Mouse (Mus musculus): ENCODE results near the gene Osbpl7.

Gene Osbpl7

DNA sequence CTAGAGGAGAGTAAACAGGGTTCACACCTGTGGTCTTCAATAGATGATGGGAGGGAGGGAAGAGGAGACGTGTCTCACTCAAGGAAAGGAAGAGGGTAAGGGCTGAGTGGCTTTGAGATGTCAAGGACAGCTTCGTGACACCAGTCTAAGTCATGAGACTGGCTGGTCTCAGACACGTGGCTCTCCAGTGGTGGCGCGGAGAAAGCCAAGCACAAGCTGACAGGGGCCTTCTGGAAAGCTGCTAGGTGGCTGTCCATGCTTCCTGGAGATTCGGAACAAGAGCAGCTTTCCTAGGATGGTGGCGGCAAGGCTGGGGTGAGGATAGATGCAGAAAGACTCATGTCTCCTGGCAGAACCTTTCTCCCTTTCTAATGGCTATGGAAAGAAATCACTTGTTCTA, 11.5 kb upstream of the Osbpl7 start:
- no peak for DNase-seq (ENCODE audit: low read depth in 1 of 2, low spot score in 2 of 2)

DNA sequence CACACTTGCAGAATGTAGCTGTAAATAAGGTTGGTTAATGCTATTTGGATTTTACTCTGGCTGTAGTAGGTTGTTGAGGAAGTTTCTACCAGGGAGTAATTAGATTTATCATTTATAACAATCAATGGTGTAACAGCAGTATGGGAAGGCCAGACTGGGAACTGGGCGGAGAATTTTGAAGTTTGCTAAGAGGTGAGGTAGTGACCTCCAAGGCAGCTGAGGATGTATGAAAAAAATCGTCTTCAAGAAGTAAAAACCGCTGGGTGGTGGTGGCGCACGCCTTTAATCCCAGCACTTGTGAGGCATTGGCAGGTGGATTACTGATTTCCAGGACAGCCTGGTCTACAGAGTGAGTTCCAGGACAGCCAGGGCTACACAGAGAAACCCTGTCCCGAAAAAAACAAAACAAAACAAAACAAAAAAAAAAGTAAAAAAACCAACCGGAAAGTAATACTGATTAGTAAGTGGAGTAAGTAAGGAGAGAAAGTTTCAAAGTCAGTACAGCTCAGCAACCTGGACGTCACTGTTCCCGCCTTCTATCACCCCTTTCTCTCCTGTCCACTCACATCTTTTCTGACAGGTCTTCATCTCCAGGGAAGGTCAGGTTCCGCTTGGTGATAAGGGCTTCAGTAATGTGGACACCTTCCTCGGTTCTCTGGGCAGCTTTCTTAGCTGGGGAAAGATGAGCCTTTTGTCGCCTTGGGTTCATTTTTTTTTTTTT, 10.0 kb upstream of the Osbpl7 start:
- no peak for DNase-seq (ENCODE audit: low read depth in 1 of 2, low spot score in 2 of 2)

DNA sequence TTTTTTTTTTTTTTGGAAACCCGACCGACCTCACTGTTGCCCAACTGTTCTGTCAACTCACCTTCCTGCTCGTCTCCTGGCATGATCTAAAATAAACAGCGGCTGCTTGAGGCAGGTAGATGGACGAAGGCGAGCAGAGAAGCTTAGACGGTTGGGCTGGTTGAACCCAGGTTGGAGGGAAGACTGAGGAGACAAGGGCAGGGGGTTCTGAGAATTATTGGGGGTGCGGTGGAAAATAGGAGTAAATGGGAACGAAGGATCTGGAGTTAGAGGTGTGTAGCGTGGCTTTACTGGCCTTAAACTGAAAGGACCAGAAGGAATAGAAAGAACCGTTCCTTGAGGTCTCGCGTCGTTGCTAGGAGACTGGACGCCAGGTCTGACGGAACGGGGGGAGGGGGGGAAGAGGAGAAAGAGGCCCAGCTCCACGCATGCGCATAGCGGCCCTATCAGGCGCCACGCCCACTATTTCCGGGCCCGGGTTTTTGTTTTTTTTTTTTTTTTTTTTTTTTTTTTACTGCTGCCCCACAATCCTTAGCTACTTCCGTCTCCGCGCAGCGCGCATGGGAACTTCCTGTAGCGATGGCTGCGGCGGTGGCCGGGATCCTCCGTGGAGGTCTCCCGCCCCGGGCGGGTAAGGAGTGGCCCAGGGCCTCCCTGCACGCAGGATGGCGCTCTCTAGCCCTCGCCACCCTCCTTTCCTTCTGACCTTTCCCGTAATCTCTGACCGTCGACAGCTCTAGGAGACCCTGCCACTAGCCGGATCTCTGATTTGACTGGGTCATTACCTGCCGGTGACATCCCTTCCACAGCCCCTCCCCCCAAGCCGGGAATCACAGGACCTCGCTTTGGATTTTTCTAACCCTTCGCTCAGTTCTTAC, 9.2 kb upstream of the Osbpl7 start, which contains the start of the genes Lrrc46 and Mrpl10:
TSS of gene Lrrc46 (minus strand) at position 386 of the 878 bp plus-strand sequence.
TSS of gene Mrpl10 (plus strand) at position 539 of the 878 bp plus-strand sequence.
- peak; percentile 45 to 71 for DNase-seq (ENCODE audit: low read depth in 1 of 2, low spot score in 2 of 2)

DNA sequence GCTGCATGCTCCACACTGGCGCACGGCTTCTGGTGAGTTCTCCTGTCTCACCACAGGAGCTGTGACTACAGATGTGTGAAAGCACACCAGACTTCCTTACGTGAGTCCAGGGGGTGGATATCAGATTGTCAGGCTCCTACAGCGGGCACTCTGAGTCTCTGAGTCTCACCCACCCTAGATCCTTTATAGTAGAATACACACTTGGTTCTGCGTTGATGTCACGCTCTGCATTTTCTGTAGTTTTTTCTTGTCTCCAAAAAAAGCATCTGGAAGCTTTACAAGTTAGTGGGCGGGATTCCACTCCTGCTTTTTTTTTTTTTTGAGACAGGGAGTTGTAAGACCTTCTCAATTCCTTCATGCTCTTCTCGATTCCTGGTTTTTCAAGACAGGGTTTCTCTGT, 5.5 kb upstream of the Osbpl7 start:
- DNase-seq (ENCODE audit: low read depth in 1 of 2, low spot score in 2 of 2) = no peak

DNA sequence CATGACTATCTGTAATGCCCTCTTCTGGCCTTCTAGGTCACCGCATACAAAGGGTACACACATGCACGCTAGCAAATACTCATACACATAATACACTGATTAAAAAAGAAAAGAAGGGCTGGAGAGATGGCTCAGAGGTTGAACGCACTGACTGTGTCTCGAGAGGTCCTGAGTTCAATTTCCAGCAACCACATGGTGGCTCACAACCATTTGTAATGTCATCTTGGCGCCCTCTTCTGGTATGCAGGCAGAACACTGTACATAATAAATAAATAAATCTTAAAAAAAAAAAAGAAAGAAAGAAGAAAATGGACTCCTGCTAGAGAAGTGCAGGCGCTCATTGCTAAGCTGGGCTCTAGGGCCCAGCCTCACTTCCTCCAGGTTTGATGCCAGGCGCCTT, 4.6 kb upstream of the Osbpl7 start:
- no peak for DNase-seq (ENCODE audit: low read depth in 1 of 2, low spot score in 2 of 2)

DNA sequence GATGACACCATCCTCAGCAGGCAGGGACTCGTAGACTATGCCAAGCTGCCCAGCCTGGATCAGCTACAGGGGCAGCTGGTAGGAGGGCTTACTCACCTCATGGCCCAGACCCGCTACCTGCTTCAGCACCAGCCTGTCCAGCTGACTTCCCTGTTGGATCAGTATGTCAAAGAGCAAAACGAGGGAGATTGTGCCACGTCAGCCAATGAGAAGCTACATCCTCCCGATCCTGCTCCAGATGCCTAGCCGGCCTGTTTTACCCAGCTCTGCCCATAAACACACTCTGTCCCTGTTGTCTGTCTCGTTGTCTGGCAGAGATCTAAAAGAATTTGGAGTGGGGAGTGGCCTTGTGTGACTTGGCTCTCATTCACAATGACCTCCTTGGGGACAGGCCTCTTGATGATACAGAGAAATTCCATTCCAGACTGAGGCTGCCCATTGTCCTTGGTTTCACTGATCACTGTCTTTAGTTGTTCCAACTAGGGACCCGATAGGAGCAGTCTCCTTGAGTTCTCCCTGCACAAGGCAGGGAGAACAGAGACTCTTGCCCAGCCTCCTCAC, 2.3 kb upstream of the Osbpl7 start:
- no peak for DNase-seq (ENCODE audit: low read depth in 1 of 2, low spot score in 2 of 2)

DNA sequence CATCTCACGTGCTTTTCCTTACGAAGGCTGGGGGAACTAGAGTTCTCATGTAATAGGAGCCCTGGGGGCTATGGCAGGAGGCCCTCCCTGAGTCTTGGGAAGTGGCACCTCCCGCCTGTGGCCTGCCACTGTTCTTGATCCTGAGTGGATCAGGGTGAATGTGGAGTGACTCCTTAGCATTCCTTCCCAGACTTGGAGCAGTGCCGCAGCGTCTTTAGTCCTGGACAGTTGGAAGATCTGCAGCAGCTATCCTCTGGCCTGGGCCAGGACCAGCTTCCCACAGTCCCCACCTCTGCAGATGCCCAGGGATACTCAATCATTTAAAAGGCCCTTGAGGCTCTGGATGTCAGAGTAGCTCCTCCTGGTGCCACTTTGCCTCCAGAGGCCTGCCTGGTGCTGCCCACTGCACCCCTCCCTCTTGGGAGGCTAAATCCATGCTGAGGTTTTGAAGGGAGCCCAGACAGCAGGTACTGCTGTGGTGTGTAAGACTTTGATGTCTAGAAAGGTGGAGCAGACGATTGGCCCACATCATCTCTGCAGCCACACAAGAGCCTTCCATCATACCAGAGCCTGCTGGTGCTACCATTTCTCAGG, 839 bp upstream of the Osbpl7 start:
- no peak for DNase-seq (ENCODE audit: low read depth in 1 of 2, low spot score in 2 of 2)

DNA sequence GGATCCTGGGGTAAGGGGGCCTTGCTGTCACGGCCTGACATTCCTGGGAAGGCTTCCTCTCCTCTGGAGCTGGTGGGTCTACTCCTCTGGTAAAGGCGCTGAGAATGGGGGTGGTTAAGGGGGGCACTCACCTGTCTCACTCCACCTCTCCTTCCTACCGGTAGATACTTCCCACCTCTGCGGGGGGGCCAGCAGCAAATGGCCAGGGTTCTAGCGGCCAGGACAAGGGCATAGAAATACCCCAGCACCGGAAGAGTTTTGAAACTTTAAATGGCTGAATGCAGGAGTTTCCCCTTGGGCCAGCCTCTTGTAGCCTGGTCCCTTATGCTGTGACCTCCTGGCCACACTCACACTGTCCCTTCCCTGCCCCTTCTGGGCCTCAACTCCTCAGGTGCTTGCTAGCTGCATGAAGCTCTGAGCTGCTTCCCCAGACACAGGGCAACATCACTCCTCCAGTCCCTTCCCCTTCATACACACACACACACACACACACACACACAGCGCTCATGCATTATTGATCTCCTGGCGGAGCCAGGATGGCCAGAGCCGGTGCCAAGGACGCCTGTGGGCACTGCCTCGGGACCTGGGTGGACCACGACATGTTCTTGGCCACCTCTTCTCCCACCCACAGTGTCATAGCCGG, 637 bp downstream of the Osbpl7 start:
- no peak for DNase-seq (ENCODE audit: low read depth in 1 of 2, low spot score in 2 of 2)

DNA sequence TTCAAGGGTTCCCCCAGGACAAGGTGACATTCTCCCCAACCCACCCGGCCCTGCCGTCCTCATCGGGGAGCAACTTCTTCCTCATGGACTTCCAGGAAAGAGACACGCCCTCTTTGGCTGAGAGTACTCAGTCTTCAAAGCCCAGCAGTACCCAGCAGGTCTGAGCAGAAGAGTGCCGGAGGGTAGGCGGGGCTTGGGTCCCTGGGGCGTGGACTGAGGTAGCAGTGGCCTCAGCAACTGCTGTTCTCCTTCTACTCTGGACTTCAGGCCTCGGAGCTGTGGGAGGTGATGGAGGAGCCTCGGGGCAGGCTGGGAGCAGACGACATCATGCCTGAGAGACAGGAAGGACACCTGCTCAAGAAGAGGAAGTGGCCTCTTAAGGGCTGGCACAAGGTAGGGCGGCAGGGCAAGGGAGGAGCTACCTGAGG, 1.8 kb downstream of the Osbpl7 start:
- DNase-seq (ENCODE audit: low read depth in 1 of 2, low spot score in 2 of 2) = no peak

DNA sequence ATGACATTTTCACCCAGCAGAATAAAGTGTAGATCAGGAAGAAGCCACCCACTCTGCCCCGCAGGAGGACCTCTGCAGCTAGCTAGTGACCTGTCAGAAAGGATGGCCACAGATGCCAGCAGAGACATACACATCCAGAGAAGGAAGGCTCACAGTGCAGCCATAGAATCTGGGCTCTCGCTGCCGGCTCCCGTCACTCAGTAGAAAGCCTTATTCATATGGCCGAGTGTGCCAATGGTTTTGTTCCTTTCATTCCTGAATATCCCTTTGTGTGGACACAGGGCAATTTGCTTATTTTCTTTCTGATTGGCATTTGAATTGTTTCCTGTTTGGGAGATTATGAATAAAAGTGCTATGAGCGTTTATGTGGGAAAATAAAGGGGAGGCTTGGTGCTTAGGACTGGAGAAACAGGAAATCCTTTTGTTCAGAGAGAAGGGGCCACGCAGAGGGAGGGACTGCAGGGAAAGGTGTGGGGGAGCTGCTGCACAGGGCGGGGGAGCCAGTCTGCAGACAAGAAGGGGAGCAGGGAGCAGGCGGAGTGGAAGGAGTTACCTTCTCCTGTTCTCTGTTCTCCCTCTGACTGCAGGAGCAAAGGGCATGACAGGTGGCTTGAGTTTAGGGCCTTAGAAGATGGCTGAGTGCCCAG, 13.0 kb downstream of the Osbpl7 start:
- DNase-seq (ENCODE audit: low read depth in 1 of 2, low spot score in 2 of 2) = no peak

DNA sequence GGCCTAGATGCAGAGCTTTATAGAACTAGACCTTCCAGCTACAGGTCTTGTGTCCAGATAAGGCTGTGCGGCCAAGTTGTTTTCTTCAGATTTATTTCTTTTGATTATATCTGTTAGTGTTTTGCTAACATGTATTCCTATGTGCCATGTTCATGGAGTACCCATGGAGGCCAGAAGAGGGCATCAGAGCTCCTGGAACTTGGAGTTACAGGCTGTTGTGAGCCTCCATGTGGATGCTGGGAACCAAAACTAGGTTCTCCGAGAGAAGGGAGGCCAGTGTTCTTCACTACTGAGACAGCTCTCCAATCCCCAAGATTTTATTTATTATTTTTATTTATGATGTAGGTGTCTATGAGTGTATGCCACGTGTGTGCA, 13.5 kb downstream of the Osbpl7 start:
- no peak for DNase-seq (ENCODE audit: low read depth in 1 of 2, low spot score in 2 of 2)

DNA sequence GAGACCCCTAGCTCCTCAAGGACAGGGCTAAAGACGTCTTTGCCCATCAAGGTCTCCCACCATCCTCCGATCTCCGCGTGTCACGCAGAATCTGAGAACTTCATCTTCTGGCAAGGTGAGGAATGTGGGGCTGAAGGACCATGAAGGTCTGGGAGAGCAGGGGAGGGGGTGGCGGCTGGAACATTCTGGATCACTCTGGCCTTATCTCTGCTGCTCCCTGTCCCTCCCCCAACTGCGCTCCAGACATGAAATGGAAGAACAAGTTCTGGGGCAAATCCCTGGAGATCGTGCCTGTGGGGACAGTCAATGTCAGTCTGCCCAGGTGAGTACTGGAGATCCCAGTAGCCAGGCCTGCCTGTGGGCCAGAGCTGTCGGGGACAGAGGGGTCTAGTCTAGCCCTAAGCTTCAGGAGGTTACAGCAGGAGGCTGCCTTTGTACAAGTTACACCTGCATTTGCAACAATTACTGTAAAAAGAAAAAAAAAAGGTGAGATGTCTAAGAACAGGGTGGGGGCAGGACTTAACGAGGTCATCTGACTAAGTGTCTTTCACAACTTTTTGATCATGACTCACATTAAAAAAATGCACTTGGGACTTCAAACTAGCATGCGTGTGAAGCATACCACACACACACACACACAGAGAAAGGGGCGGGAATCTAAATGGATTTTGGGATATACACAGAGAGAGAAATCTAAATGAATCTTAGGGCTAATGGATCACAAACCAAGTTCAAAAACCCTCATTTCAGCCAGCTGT, 15.3 kb downstream of the Osbpl7 start:
- no peak for DNase-seq (ENCODE audit: low read depth in 1 of 2, low spot score in 2 of 2)

DNA sequence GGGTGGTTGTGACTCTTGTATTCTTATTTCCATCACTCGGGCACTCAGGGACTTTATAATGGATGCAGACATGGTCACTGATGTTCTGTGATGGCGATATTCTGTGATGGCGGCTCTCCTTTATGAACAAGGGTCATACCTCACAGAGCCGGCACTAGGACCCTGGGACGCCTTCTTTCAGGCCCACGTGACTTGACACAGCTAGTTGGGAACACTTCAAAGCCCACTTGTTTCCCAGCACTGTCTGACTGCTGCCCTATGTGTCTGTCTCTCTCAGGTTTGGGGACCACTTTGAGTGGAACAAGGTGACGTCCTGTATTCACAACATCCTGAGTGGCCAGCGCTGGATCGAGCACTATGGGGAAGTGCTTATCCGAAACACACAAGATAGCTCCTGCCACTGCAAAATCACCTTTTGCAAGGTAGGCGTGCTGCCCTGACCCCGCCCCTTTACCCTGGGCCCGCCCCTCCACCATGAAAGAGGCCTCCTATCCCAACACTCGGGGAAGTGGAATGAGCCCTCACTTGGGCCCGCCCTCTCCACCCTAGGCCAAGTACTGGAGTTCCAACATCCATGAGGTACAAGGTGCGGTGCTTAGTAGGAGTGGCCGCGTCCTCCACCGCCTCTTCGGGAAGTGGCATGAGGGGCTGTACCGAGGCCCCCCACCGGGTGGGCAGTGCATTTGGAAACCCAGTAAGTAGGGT, 16.4 kb downstream of the Osbpl7 start:
- DNase-seq (ENCODE audit: low read depth in 1 of 2, low spot score in 2 of 2) = no peak

DNA sequence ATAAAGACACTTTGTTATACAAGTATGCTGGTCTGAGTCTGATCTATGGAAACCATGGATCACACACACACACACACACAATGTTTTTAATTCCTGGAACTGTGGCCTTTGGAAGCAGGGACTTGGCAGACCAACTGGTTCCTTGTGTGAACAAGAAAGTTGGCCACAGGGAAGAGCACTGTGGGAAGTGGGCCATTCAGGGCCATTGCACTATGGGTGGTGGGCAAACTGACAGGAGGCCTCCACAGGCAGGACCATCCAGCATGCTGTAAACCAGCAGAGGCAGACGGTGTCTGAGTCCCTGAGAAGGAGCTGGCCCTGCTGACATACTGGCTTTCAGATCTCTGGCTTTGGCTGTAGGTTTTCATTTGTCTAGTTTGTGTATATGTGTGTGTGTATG, 18.9 kb downstream of the Osbpl7 start:
- no peak for DNase-seq (ENCODE audit: low read depth in 1 of 2, low spot score in 2 of 2)

DNA sequence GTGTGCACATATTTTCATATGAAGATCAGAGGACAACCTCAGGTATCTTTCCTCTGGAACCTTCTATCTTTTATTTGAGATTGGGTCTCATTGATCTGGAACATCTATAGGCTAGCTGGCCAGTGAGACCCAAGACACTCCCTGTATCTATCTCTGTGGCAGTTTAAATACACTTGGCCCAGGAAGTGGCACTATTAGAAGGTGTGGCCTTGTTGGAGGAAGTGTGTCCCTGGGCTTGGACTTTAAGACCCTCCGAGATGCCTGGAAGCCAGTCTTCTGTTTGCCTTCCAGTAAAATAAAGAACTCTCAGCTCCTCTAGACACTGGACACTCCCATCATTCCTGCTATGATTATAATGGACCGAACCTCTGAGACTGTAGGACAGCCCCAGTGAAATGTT, 19.3 kb downstream of the Osbpl7 start:
- no peak for DNase-seq (ENCODE audit: low read depth in 1 of 2, low spot score in 2 of 2)

DNA sequence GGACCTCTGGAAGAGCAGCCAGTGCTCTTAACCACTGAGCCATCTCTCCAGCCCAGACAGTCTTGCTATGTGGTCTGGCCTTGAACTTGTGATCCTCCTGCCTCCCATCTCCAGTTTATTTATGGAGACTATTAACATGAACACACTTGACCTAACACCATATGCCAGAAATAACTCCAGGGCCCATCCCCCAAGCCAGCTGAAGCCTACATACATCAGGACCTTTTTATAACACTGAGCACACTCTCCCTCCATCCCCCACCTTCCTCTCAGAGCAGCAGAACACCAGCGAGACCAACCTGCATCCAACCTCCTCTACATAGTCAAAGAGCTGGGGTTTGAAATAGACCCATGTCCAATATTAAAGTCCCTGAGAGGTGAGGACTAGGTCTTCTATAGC, 20.7 kb downstream of the Osbpl7 start:
- no peak for DNase-seq (ENCODE audit: low read depth in 1 of 2, low spot score in 2 of 2)

DNA sequence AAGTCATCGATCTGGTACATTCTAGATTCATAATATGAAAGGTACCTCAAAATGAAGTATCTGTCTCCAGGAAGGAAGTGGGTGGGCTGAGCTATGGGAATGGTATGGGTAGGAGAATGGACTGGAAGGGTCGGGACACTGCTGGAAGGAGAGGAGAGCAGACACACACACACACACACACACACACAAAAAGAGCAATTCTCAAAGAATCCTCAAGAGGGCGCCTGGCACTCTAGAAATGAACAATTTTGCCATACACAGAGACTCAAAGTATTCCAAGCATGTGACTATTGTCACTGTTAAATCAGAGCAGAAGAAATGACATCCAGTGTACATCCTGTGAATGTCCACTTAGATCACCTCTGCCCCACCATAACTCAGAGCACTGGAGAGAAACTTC, 22.1 kb downstream of the Osbpl7 start:
- DNase-seq (ENCODE audit: low read depth in 1 of 2, low spot score in 2 of 2) = no peak

DNA sequence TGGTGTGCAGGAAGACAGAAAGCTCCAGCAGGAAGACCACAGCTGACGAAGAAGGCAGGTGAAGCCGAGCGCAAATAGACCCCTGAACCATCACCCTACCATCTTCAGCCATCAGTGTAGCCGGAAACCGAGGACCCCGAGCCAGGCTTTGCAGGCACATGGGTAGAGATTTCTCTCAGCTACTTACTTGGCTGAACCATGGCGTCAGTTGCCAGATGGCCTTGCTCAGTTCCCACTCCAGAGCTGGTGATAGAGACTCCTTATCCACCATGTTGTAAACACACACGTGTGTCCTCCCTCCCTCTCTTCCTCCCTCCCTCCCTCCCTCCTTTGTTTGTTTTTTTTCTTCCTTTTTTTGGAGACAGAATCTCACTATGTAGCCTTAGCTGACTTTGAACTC, 23.8 kb downstream of the Osbpl7 start:
- DNase-seq (ENCODE audit: low read depth in 1 of 2, low spot score in 2 of 2) = no peak

DNA sequence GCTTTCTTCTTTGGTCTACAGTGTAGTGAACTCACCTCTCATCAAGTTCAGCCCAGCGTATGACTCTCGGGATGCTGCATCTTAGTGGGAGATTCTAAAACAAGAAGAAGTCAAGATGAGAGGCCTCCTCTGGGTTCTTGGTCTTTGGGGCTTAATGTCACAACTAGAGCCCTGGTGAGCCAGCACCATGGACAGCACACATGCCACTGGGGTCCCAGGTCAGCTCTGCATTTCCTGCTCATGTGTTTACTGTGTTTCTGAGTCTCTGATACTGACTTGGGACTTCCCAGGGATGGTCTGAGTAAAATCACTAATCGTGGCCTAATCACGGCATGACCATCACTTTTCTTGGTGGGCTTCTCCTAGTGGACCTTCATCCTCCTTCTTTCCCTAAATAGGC, 28.3 kb downstream of the Osbpl7 start:
- DNase-seq (ENCODE audit: low read depth in 1 of 2, low spot score in 2 of 2) = no peak
